Mouse (Mus musculus): ENCODE measurements around the gene Sept12.

Gene Sept12

DNA sequence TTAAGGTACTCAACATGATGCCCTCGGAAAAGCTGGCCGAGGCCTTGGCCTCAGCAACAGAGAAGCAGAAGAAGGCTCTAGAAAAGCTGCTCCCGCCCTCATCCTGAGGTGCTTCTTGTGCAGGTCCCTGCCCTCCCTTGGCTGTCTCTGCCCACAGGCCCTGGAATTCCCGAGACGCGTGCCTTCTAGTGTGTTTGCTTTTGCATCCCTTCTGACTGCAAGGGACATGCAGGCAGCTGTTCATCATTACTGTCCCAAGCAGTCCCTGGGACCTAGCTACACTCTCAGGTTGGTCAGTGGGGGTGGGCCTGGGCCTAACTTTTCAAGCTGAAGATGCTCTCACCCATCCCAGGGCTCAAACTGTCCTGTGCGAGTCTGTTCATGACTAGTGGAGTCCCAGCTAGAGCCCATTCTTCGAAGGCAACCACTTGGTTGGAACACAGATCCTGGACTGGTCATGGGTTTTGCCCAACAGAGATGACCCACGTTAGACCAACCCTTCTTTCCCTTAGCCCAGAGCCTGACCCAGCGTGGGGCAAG, 57.3 kb downstream of the Sept12 start:
- in situ Hi-C loops (cut with MboI, MseI), result no loop called here

DNA sequence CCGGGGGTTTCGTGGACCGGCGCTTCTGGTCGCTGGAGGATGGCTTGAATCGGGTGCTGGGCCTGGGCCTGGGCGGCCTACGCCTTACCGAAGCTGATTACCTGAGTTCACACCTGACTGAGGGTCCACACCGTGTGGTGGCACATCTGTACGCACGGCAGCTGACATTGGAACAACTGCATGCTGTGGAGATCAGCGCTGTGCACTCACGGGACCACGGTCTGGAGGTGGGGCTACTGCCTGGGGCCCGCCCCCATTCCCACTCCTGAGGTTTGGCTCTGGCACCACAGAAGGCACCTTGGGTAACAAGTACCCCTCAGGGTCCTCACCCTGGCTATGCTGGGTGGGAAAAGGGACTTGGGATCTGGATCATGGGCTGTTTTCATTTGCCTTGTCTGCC, 58.2 kb downstream of the Sept12 start:
- in situ Hi-C loops (cut with MboI, MseI), result no loop called here

DNA sequence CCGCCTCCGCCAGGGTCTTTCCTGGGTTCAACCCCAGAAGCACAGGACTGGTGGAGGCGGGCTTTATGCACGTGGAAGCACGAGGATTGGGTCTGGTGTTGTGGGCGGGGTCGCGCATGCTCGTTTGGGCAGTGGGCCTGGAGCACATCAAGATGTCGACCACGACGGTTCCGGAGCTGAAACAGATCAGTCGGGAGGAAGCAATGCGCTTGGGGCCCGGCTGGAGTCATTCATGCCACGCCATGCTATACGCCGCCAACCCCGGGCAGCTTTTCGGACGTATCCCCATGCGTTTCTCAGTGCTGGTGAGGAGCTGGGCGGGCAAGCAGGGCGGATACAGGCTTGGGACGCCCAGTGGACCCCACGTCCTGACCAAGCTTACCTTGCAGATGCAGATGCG, 58.7 kb downstream of the Sept12 start:
- in situ Hi-C loops (cut with MboI, MseI), result no loop called here

DNA sequence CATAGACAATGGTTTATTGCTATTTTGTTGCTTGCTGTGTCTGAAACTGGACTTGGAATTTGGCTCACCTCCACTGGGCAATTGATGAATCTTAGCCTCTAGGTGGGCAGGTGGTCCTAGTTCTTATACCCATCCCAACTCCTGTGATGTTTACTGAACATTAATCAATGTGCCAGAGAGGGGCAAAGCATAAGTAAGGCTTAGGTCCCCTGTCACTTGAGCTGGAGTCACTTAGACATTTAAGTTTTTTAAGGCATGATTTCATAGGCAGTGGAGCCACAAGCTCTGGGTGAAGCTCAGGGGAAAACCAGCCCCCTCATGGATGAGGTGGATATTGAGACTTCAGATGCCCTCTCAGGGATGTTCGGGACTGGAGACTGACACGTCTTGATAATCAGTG, 59.2 kb downstream of the Sept12 start, which contains the start of gene Nudt16l1:
TSS of gene Nudt16l1 (plus strand) at position 301 of the 400 bp plus-strand sequence.
- in situ Hi-C loops (cut with MboI, MseI), result no loop called here

DNA sequence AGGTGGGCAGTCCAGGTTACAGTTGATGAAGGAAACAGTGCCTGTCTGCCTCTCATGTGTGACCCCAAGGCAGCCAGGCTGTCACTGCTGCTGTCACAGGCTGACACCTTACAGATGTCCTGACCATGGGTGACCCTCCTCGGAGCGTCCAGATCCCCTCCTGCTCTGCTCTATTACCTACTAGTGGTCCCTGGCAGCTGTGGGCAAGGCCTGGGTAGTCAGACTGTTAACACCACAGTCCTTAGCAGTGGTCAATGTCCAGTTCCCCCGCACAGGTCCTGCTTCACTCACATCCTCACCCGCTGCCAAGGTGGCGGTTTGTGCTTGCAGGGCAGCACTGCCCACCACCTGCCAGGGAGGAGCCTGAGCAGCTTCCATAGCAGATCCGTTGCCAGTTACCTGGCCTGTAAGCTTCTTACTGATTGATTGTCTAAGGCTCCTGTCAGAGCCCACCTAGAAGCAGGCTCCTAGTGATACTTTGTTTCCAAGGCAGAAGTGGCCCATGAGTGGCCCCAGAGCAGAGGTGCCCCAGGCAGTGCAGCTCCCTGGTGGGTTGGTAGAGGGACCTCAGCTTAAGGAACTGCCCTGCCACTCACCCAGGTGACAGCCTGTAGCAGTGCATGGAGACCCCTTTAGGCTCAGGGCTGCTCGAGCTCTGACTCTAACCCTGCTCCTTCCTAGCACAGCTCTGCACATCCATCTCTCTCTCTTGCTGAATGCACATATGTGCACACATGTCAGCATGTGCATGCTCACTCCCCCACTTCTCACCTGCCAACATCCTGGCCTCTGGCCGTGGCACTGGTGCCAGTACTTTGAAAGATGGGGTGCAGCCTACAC, 60.1 kb downstream of the Sept12 start:
- in situ Hi-C loops (cut with MboI, MseI), result no loop called here

Measured in regulatory T cell (primary cell).